Mouse (Mus musculus) heart, postnatal 10 days (tissue): ENCODE measurements around the gene Fam24a. TPM values are rescaled to one million over a fixed set of nuclear protein-coding genes. Genes with fewer than 3 reads are reported as not detected.
A peak's percentile ranks its signal among the peaks of the same experiment; 100 is the strongest.

ENCODE experiments used
- DNase-seq, 2 experiments: peaks; one replicate each; pipeline ENCODE4 v3.0.0; 2021
- intact Hi-C: fragments of 180-260 bp; cut with DNase I; formaldehyde crosslinking; loops from one replicate; pipeline ENCODE4 v1.15.1; 2025
- total RNA-seq, 2 experiments: library from RNA; stranded (reverse); gene quantifications; 2 replicates each; pipeline ENCODE4 v1.2.3; 2021

Gene Fam24a
- not detected for total RNA-seq

- intact Hi-C loops, result no loop called here
- no peak for DNase-seq
Measured at GRCm38 (mm10) chr7:131333564-131333963, at the start of gene Fam24a. TSS of gene Fam24a (plus strand) at chr7:131333864.

GRCm38 (mm10) chr7:131297151-131297550 lies 36.5 kb upstream of the Fam24a start:
- intact Hi-C loops, result no loop called here
- DNase-seq, result no peak

GRCm38 (mm10) chr7:131303340-131303739 lies 30.3 kb upstream of the Fam24a start:
- no peak for DNase-seq
- intact Hi-C loops, result no loop called here

- no peak for DNase-seq
- intact Hi-C loops, result no loop called here
Measured at GRCm38 (mm10) chr7:131306733-131307132, 26.9 kb upstream of the Fam24a start.

GRCm38 (mm10) chr7:131314493-131314892 lies 19.2 kb upstream of the Fam24a start:
- intact Hi-C loops, result no loop called here
- DNase-seq, result no peak

- DNase-seq, result no peak
Measured at GRCm38 (mm10) chr7:131317587-131317986, 16.1 kb upstream of the Fam24a start.

GRCm38 (mm10) chr7:131318340-131318739 lies 15.3 kb upstream of the Fam24a start:
- no peak for DNase-seq
- intact Hi-C loops, result no loop called here

More at GRCm38 (mm10) chr7:131317587-131317986, 16.1 kb upstream of the Fam24a start:
- intact Hi-C loops, result no loop called here

- intact Hi-C loops, result loop anchor here (10.0 kb wide), 1 partner anchor 207 kb away; no protein-coding TSS in a partner anchor
- no peak for DNase-seq
Measured at GRCm38 (mm10) chr7:131322192-131322591, 11.5 kb upstream of the Fam24a start, which contains the start of gene Cuzd1. TSS of gene Cuzd1 (minus strand) at chr7:131322292.

- DNase-seq, result no peak
- intact Hi-C loops, result loop anchor here (10.0 kb wide), 1 partner anchor 212 kb away; no protein-coding TSS in a partner anchor
Measured at GRCm38 (mm10) chr7:131327054-131327453, 6.6 kb upstream of the Fam24a start.

- no peak for DNase-seq
- intact Hi-C loops, result loop anchor here (10.0 kb wide), 1 partner anchor 215 kb away; no protein-coding TSS in a partner anchor
Measured at GRCm38 (mm10) chr7:131329416-131329815, 4.2 kb upstream of the Fam24a start, which contains the start of gene Fam24b. TSS of gene Fam24b (minus strand) at chr7:131329516.

GRCm38 (mm10) chr7:131331688-131332087 lies 2.0 kb upstream of the Fam24a start:
- DNase-seq, result no peak
- intact Hi-C loops, result no loop called here

- intact Hi-C loops, result no loop called here
- DNase-seq, result no peak
Measured at GRCm38 (mm10) chr7:131337502-131338068, 3.9 kb downstream of the Fam24a start.

GRCm38 (mm10) chr7:131345856-131346541 lies 12.3 kb downstream of the Fam24a start:
- intact Hi-C loops, result no loop called here
- DNase-seq, result no peak

GRCm38 (mm10) chr7:131356105-131356504 lies 22.4 kb downstream of the Fam24a start:
- DNase-seq, result no peak
- intact Hi-C loops, result no loop called here

- no peak for DNase-seq
Measured at GRCm38 (mm10) chr7:131362269-131362614, 28.6 kb downstream of the Fam24a start.

GRCm38 (mm10) chr7:131362615-131363300 lies 29.1 kb downstream of the Fam24a start, which contains the start of gene 2310057M21Rik:
TSS of gene 2310057M21Rik (minus strand) at chr7:131362759.
- peak; percentile 95 to 97 for DNase-seq
- intact Hi-C loops, result loop anchor here (2.0 to 5.0 kb wide), 2 partner anchors 48 to 195 kb away; partner anchors contain the start of genes Acadsb and Ikzf5

More at GRCm38 (mm10) chr7:131362269-131362614, 28.6 kb downstream of the Fam24a start:
- intact Hi-C loops, result loop anchor here (2.0 to 5.0 kb wide), 2 partner anchors 49 to 195 kb away; partner anchors contain the start of genes Acadsb and Ikzf5

GRCm38 (mm10) chr7:131364131-131364530 lies 30.5 kb downstream of the Fam24a start:
- intact Hi-C loops, result loop anchor here (5.0 kb wide), 1 partner anchor 193 kb away; no protein-coding TSS in a partner anchor

GRCm38 (mm10) chr7:131370648-131371469 lies 37.2 kb downstream of the Fam24a start, which contains the start of gene Pstk:
TSS of gene Pstk (plus strand) at chr7:131371141.
- peak; percentile 94 for DNase-seq
- intact Hi-C loops, result no loop called here

More at GRCm38 (mm10) chr7:131364131-131364530, 30.5 kb downstream of the Fam24a start:
- no peak for DNase-seq

- intact Hi-C loops, result no loop called here
- DNase-seq, result no peak
Measured at GRCm38 (mm10) chr7:131371470-131371860, 37.8 kb downstream of the Fam24a start.
